Mouse (Mus musculus): ENCODE results near the gene Foxi2.

DNA sequence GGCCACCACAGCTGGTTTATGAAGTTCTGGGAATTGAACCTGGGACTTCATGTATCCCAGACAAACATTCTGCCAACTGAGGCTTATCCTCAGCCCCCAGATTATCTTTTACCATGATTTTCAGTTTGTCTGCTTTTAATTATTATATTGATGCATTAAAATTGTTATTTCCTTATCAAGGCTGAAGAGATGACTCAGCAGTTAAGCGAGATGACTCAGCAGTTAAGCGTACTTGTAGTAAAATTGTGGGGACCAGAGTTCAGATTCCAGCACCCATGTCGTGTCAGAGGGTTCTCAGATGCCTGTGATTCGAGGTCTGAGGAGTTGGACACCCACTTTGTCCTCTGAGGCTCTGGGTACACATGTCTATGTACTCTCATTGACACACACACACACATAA is 33.8 kb downstream of the Foxi2 start:
- TF ChIP-seq CTCF (IDR thresholded peaks at IDR 0.05; ENCODE audit: borderline replicate concordance, control insufficient read depth, extremely low read depth, insufficient read depth, low read length, poor library complexity) (no peak), POLR2A (IDR thresholded peaks at IDR 0.05; ENCODE audit: control insufficient read depth, extremely low read depth, insufficient read depth, low read length, poor library complexity) (no peak)

Data from thymus, adult 2 months (tissue).